Mouse (Mus musculus) ZHBTc4 (cell line): ENCODE data around the gene Slc16a6.

ENCODE experiments used
- DNase-seq: peaks from one replicate; pipeline ENCODE4 v3.0.0-alpha.2; 2011; ENCODE audit warnings: low read depth, low spot score

Slc16a6 gene

DNA sequence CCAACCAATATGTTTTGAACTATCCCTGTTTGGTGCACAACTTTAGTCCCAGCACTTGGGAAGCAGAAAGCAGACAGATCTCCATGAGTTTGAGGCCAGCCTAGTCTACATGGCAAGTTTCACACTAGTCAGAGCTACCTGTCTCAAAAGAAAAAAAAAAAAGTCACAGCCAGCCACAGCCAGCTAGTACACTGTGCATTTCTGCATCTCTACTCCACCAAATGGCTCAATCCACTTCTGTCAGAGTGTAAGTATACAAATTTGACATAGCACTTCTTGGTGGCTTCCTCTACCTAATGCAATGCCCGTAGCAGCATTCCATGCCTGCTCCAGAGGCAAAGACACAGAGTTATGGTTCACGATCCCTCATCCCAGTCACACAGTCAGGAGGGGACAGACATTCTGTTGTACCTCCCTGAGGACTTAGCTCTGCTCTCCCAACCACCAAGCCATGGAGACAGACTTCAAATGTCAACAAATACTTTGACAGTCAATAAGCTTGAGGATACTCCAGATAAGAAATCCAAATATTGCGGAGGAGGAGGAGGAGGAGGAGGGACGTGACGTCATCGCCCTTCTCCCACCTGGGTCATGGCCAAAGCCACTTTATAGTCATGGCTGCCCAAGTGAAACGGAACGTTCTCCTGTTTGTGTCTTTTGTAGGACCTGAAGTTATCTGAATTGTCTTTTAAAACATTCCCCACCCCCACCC lies 56.5 kb downstream of the Slc16a6 start:
- no peak for DNase-seq

DNA sequence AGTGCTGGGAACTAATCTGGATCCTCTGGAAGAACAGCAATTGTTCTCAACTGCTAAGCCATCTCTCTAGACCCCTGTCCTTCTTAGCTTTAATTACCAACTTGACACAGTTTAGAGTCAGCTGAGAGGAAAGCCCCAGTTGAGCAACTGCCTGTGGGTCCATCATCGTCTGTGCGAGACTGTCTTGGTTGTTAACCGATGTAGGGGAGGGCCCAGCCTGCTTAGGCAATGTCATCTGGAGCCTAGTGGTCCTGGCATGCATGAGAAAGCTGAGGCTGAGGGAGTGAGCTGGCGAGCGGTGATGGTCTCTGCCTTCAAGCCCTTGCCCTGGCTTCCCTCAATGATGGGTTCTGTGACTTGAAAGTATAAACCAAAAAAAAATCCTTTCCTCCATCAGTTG lies 58.6 kb downstream of the Slc16a6 start:
- DNase-seq: no peak

DNA sequence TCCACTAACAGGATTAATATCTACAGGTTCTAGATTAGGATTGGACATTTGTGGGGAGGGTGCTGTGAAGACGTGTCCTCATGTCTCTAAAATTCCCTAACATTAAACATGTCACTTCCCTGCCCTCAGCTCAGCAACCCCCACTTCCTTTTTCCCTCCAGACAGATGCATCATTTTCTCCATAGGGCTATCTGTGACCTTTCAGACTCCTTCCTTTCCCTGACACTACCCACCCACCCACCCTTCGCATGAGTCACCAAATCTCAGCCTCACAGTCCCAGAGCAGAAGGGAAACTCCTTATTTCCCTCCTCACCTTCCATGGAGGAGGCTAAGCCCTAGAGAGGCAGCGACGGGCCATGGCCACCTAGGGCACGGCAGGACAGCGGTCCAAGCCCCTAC lies 59.8 kb downstream of the Slc16a6 start, which contains the start of gene 9930022D16Rik:
TSS of gene 9930022D16Rik (plus strand) at position 301 of the 400 bp plus-strand sequence.
- DNase-seq: no peak

DNA sequence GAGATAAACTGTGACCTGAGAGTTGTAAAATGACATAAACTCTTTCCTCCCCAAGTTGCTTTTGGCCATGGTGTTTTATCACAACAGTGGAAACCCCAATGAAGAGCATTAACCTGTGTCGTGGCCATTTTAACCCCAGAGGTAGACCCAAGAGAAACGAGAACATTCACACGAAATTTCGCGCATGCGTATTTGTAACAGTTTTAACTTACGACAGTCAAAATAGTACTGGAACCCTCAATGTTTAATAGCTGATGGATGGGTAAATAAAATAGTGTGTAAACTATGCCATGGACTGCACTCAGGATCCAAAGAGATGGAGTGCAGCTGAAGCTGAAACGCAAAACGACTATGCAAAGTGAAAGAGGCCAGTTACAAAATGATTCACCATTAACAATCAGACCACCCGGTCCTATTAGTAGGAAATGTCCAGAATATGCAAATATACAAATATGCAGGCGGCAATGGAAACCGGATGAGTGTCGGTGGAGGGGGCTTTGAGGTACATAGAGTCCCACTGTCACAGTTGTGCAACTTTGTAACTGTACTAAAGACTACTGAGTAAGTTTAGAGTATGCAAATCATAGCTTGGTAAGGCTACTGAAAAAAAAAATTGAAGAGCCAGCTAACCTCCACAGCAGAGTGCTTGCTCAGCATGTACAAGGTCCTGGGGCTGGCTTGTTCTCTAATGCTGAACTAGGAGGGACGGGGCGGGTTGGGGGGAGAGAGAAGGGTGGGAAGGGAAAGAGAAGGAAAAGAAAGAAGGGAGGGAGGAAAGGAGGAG lies 63.0 kb downstream of the Slc16a6 start:
- DNase-seq: no peak

DNA sequence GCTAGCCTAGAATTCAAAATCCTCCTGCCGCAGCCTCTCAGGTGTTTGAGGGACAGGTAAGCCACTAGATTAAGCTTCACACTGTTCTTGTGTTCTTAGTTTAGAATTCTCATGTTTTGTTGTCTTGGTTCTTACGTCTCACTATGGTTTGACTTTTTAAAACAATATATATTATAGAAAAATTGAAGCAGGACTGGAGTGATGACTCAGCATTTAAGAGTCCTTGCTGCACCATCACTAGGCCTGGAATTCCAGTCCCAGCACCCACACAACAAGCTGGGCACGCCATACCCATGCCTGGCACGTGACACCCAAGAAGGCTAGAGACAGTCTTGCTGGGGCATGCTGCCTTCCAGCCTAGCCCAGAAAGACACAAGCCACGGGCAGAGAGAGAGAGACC lies 67.0 kb downstream of the Slc16a6 start:
- no peak for DNase-seq
